Comparison of ENCODE assay signal across 10 mouse cellular contexts in genomic region chr4:123202094-123202420, GRCm38 (mm10). TPM values are rescaled to one million over a fixed set of nuclear protein-coding genes. Genes with fewer than 3 reads are reported as not detected.
A peak's percentile ranks its signal among the peaks of the same experiment; 100 is the strongest.
DNase-seq lines count a peak whose midpoint lies in the region; ATAC-seq and TF ChIP-seq lines count a peak whose summit lies in the region.
"Had no signal": no experiment of that assay in that cellular context is flagged by ENCODE, and none has a peak within 500 bp of the region (broad histone marks: within the 10 kb centered on the region; RNA-seq: fewer than 3 reads in every experiment).

No protein-coding gene starts in this region.

- H3K27ac ChIP-seq in heart, embryonic 10.5 days, result no peak overlapping the region
- no peak overlapping the region for H3K27ac ChIP-seq in ES-E14 (ENCODE audit: insufficient read depth, low read depth, low read length, poor library complexity, severe bottlenecking)
- H3K27ac ChIP-seq in hindbrain, embryonic 11.5 days (ENCODE audit: low read depth, low read length), result no peak overlapping the region
- H3K27ac ChIP-seq in midbrain, embryonic 13.5 days, result no peak overlapping the region
- H3K27ac ChIP-seq: liver, embryonic 14.5 days had no signal

- intact Hi-C loops in heart, postnatal 25 days (cut with DNase I), result no loop called here

- no peak overlapping the region for H3K9ac ChIP-seq in ES-E14 (ENCODE audit: insufficient read depth, low read depth, low read length, poor library complexity, severe bottlenecking)
- no peak overlapping the region for H3K9ac ChIP-seq in hindbrain, embryonic 11.5 days (ENCODE audit: low read depth, low read length)
- H3K9ac ChIP-seq in midbrain, embryonic 13.5 days (replicated peaks), result no peak overlapping the region; the same call in 1 of the 2 replicates
- H3K9ac ChIP-seq: liver, embryonic 14.5 days had no signal

- H3K9me3 ChIP-seq in heart, embryonic 10.5 days, result no peaks in the 10 kb centered on the region
- H3K9me3 ChIP-seq in ES-E14 (ENCODE audit: control insufficient read depth, insufficient read depth, low read depth, low read length), result no peaks in the 10 kb centered on the region
- no peaks in the 10 kb centered on the region for H3K9me3 ChIP-seq in hindbrain, embryonic 11.5 days (ENCODE audit: control insufficient read depth, low read length)
- no peaks in the 10 kb centered on the region for H3K9me3 ChIP-seq in midbrain, embryonic 13.5 days

- ATAC-seq in hindbrain, embryonic 11.5 days (ENCODE audit: low FRiP score), result no peak
- no peak for ATAC-seq in midbrain, embryonic 13.5 days

- 7% methylated on average over 8 of the region's 8 CpGs for WGBS in heart, embryonic 10.5 days
- 9% methylated on average over 8 of the region's 8 CpGs for WGBS in hindbrain, embryonic 11.5 days
- WGBS in midbrain, embryonic 13.5 days, result 8% methylated on average over 8 of the region's 8 CpGs

- H3K27me3 ChIP-seq in heart, embryonic 10.5 days (ENCODE audit: insufficient read depth, poor library complexity, severe bottlenecking), result peaks cover 81% of the 10 kb centered on the region
- H3K27me3 ChIP-seq in hindbrain, embryonic 11.5 days (ENCODE audit: control insufficient read depth, insufficient read depth, low read length), result peaks cover 18% of the 10 kb centered on the region
- H3K27me3 ChIP-seq in midbrain, embryonic 13.5 days, result peaks cover 62% of the 10 kb centered on the region

- H3K4me3 ChIP-seq in heart, embryonic 10.5 days, result peak overlapping the region; percentile 66
- peak overlapping the region; percentile 38 to 41; a peak in 2 of 4 replicates for H3K4me3 ChIP-seq in ES-E14 (ENCODE audit: insufficient read depth in 1 of 2, low read depth in 1 of 2, low read length in 2 of 2, poor library complexity in 1 of 2, severe bottlenecking in 1 of 2)
- H3K4me3 ChIP-seq in hindbrain, embryonic 11.5 days (ENCODE audit: low read depth, low read length), result no peak overlapping the region
- peak overlapping the region; percentile 45; the same call in 1 of the 2 replicates for H3K4me3 ChIP-seq in midbrain, embryonic 13.5 days (replicated peaks)

- in situ Hi-C loops in ES-E14 (cut with MboI; ENCODE audit: low sequenced_read_pairs in 2 of 2, unreplicated experiment in 2 of 2), result no loop called here

- H3K4me2 ChIP-seq in hindbrain, embryonic 11.5 days (replicated peaks; ENCODE audit: low read depth, low read length), result peak overlapping the region; percentile 90; the same call in 1 of the 2 replicates
- peak overlapping the region; percentile 79 for H3K4me2 ChIP-seq in midbrain, embryonic 13.5 days (replicated peaks)

- no peaks in the 10 kb centered on the region for H3K36me3 ChIP-seq in heart, embryonic 10.5 days
- no peaks in the 10 kb centered on the region for H3K36me3 ChIP-seq in ES-E14 (ENCODE audit: control insufficient read depth, insufficient read depth, low read length, poor library complexity, severe bottlenecking)
- no peaks in the 10 kb centered on the region for H3K36me3 ChIP-seq in hindbrain, embryonic 11.5 days (ENCODE audit: control insufficient read depth, insufficient read depth, low read length)
- H3K36me3 ChIP-seq in midbrain, embryonic 13.5 days, result no peaks in the 10 kb centered on the region

- no peak for DNase-seq in heart, embryonic 10.5 days (ENCODE audit: low spot score)
- no peak for DNase-seq in heart, postnatal 25 days (ENCODE audit: low spot score)
- no peak for DNase-seq in ES-E14 (ENCODE audit: low read depth, low spot score)
- peak; percentile 21 for DNase-seq in hindbrain, embryonic 11.5 days (ENCODE audit: low spot score)
- no peak for DNase-seq in urinary bladder, adult 18-20 months (ENCODE audit: low spot score in 2 of 2)
- DNase-seq in right cerebral cortex, postnatal 4 days, result no peak
- DNase-seq in urinary bladder, postnatal 14 days (ENCODE audit: low spot score), result no peak
- DNase-seq: thymus, postnatal 14 days had no signal

- H3K4me1 ChIP-seq in heart, embryonic 10.5 days, result peaks cover 28% of the 10 kb centered on the region
- H3K4me1 ChIP-seq in ES-E14 (ENCODE audit: control insufficient read depth in 2 of 2, insufficient read depth in 2 of 2, low read length in 2 of 2, poor library complexity in 1 of 2), result peaks cover 0 to 4% of the 10 kb centered on the region in 2 experiments; a peak in 1 of 4 replicates
- peaks cover 4% of the 10 kb centered on the region for H3K4me1 ChIP-seq in hindbrain, embryonic 11.5 days (replicated peaks; ENCODE audit: control insufficient read depth, insufficient read depth, low read length)
- peaks cover 15% of the 10 kb centered on the region for H3K4me1 ChIP-seq in midbrain, embryonic 13.5 days (replicated peaks)

TF ChIP-seq in ES-E14, 5 proteins besides CTCF, POLR2A, EP300 and RAD21:
- TF ChIP-seq HCFC1 (IDR thresholded peaks at IDR 0.05; ENCODE audit: borderline replicate concordance, insufficient read depth, low read length) (no peak), MAFK (IDR thresholded peaks at IDR 0.05; ENCODE audit: insufficient read depth, low read depth, low read length) (no peak), ZNF384 (IDR thresholded peaks at IDR 0.05; ENCODE audit: low read depth, low read length) (no peak), ZC3H11A (IDR thresholded peaks at IDR 0.05; ENCODE audit: borderline replicate concordance, low read depth, low read length) (no peak), CHD2 (IDR thresholded peaks at IDR 0.05; ENCODE audit: low read depth, low read length) (no peak)

RNA-seq across cellular contexts. Expression of gene Nt5c1a, which starts 0.8 kb away (rescaled TPM):
- 0.31 and 0.46 TPM in 2 replicates for polyA plus RNA-seq in heart, embryonic 10.5 days (2016; fragmentation: Nextera tagmentation; extraction: Ambion mirVana)
- total RNA-seq in heart, postnatal 25 days (2021), result 10 to 100 TPM; 51.3 to 56.6 TPM
- not detected in 2 replicates for total RNA-seq in ES-E14 (2012; rRNA removed)
- polyA plus RNA-seq in hindbrain, embryonic 11.5 days (2014; fragmentation: Nextera tagmentation; extraction: Ambion mirVana), result not detected in 2 replicates
- polyA plus RNA-seq in midbrain, embryonic 13.5 days (2015; fragmentation: Nextera tagmentation; extraction: Ambion mirVana), result not detected in 2 replicates
- polyA plus RNA-seq: liver, embryonic 14.5 days had no signal

RNA-seq across cellular contexts. Expression of gene Hpcal4, which starts 19.0 kb away (rescaled TPM):
- polyA plus RNA-seq in heart, embryonic 10.5 days (2016; fragmentation: Nextera tagmentation; extraction: Ambion mirVana), result 0.41 and 1.3 TPM in 2 replicates
- total RNA-seq in heart, postnatal 25 days (2021), result under 1 TPM; 0.05 to 0.14 TPM
- 0.67 and 0.79 TPM in 2 replicates for total RNA-seq in ES-E14 (2012; rRNA removed)
- 1.1 and 1.5 TPM in 2 replicates for polyA plus RNA-seq in hindbrain, embryonic 11.5 days (2014; fragmentation: Nextera tagmentation; extraction: Ambion mirVana)
- polyA plus RNA-seq in midbrain, embryonic 13.5 days (2015; fragmentation: Nextera tagmentation; extraction: Ambion mirVana), result 14.1 and 16.5 TPM in 2 replicates
- polyA plus RNA-seq: liver, embryonic 14.5 days had no signal

RNA-seq across cellular contexts. Expression of gene Heyl, which starts 31.3 kb away (rescaled TPM):
- 3.2 and 3.9 TPM in 2 replicates for polyA plus RNA-seq in heart, embryonic 10.5 days (2016; fragmentation: Nextera tagmentation; extraction: Ambion mirVana)
- 10 to 100 TPM; 19.1 to 21.3 TPM for total RNA-seq in heart, postnatal 25 days (2021)
- total RNA-seq in ES-E14 (2012; rRNA removed), result not detected in 2 replicates
- 10.5 and 14.2 TPM in 2 replicates for polyA plus RNA-seq in hindbrain, embryonic 11.5 days (2014; fragmentation: Nextera tagmentation; extraction: Ambion mirVana)
- polyA plus RNA-seq in midbrain, embryonic 13.5 days (2015; fragmentation: Nextera tagmentation; extraction: Ambion mirVana), result 5.5 and 6.6 TPM in 2 replicates
